Mouse (Mus musculus): ENCODE data around the gene Mettl27.

The Mettl27 gene

GRCm38 (mm10) chr5:134989741-134990140, 57.6 kb downstream of the Mettl27 start:
- DNase-seq, result no peak
